Mouse (Mus musculus) ES-E14 (cell line): ENCODE measurements around the gene Furin.

Source experiments
- CHD2 ChIP-seq: IDR thresholded peaks from 2 replicates; pipeline ENCODE4 v1.6.1; 2014; ENCODE audit warnings: mild to moderate bottlenecking, low read depth, low read length, inconsistent platforms
- HCFC1 ChIP-seq: IDR thresholded peaks from 2 replicates; pipeline ENCODE4 v1.6.1; 2012; ENCODE audit warnings: low read length, inconsistent platforms, borderline replicate concordance; ENCODE audit not compliant: insufficient read depth
- MAFK ChIP-seq: IDR thresholded peaks from 2 replicates; pipeline ENCODE4 v1.6.1; 2014; ENCODE audit warnings: mild to moderate bottlenecking, low read depth, low read length, inconsistent platforms; ENCODE audit not compliant: insufficient read depth
- ZC3H11A ChIP-seq: IDR thresholded peaks from 2 replicates; pipeline ENCODE4 v1.6.1; 2012; ENCODE audit warnings: low read depth, mild to moderate bottlenecking, inconsistent platforms, low read length, borderline replicate concordance
- ZNF384 ChIP-seq: IDR thresholded peaks from 2 replicates; pipeline ENCODE4 v1.6.1; 2012; ENCODE audit warnings: low read depth, low read length, inconsistent platforms

DNA sequence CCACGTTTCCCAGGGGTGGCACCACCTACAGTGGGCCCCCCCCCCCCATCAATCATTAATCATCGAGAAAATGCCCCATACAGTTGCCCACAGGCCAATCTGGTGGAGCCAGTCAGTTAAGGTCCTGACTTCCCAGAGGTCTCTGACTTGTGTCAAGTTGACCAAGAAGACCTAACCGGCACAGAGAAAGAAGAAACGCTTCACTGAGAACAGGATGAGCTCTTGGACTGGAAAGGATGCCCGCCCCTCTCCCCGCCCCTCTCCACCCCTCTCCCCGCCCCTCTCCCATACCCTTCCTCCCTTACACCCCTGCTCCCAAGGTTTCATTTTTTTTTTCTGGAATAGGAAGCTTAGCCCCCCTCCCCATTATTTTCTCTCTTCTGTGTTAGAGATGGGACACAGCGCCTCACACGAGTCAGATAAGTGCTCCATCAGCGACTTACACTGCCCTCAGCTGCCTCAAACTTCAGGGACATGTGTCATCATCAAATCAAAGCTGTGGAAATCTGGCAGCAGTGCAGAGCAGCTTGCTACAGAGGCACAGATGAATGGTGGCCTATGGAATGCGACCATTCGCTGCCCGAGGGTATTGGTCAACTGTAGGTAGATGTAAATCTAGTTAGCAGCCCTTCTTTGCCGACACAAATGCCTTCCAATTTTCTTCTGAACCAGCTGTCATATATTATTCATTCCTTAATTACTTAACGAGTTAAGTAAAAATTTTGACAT lies 34.0 kb upstream of the Furin start:
- TF ChIP-seq ZC3H11A (no peak), ZNF384 (no peak), MAFK (no peak), HCFC1 (no peak), CHD2 (no peak)
